20 mouse cellular contexts compared by ENCODE assay signal in genomic region chr7:64265502-64266279, GRCm38 (mm10). TPM values are rescaled to one million over a fixed set of nuclear protein-coding genes. Genes with fewer than 3 reads are reported as not detected.
DNase-seq lines count a peak whose midpoint lies in the region; ATAC-seq and TF ChIP-seq lines count a peak whose summit lies in the region.
"Had no signal": no experiment of that assay in that cellular context is flagged by ENCODE, and none has a peak within 500 bp of the region (broad histone marks: within the 10 kb centered on the region; RNA-seq: fewer than 3 reads in every experiment).

No protein-coding gene starts in this region.

- H3K4me1 ChIP-seq in stomach, postnatal 0 days (replicated peaks; ENCODE audit: control insufficient read depth, insufficient read depth) = no peaks in the 10 kb centered on the region
- no peaks in the 10 kb centered on the region for H3K4me1 ChIP-seq in heart, embryonic 11.5 days (ENCODE audit: control insufficient read depth, insufficient read depth, low read length)
- H3K4me1 ChIP-seq: forebrain, embryonic 13.5 days; heart, embryonic 13.5 days; hindbrain, embryonic 12.5 days had no signal

- H3K9me3 ChIP-seq in stomach, postnatal 0 days (ENCODE audit: control insufficient read depth, low read length) = no peaks in the 10 kb centered on the region
- H3K9me3 ChIP-seq in heart, embryonic 11.5 days (replicated peaks; ENCODE audit: control insufficient read depth, low read length) = no peaks in the 10 kb centered on the region
- H3K9me3 ChIP-seq: heart, embryonic 13.5 days had no signal

- no peak overlapping the region for H3K4me3 ChIP-seq in myocyte
- H3K4me3 ChIP-seq in stomach, postnatal 0 days (ENCODE audit: low read depth, low read length) = no peak overlapping the region
- no peak overlapping the region for H3K4me3 ChIP-seq in heart, embryonic 11.5 days (ENCODE audit: low read depth, low read length)
- H3K4me3 ChIP-seq: forebrain, embryonic 13.5 days; heart, adult 2 months; heart, embryonic 13.5 days; hindbrain, embryonic 12.5 days had no signal

- WGBS in stomach, postnatal 0 days = 68% methylated on average over 13 of the region's 13 CpGs
- 81% methylated on average over 13 of the region's 13 CpGs for WGBS in heart, embryonic 11.5 days (ENCODE audit: insufficient replicate concordance)

- 0 out of 2 replicates have a peak, but pooled peaks have one; percentile 4 for TF ChIP-seq CTCF in stomach, postnatal 0 days (IDR thresholded peaks at IDR 0.05; ENCODE audit: low read depth)

- H3K79me2 ChIP-seq in myocyte (ENCODE audit: control insufficient read depth, insufficient read depth) = no peaks in the 10 kb centered on the region

- no peak for TF ChIP-seq POLR2A in myocyte (IDR thresholded peaks at IDR 0.05; ENCODE audit: insufficient read length, low read depth)

- TF ChIP-seq EP300 in stomach, postnatal 0 days (optimal IDR thresholded peaks at IDR 0.05) = no peak

- no peak overlapping the region for H3K9ac ChIP-seq in stomach, postnatal 0 days (ENCODE audit: low read length)
- H3K9ac ChIP-seq in heart, embryonic 11.5 days (ENCODE audit: low read depth, low read length) = no peak overlapping the region
- H3K9ac ChIP-seq: forebrain, embryonic 13.5 days; forebrain, postnatal 0 days; heart, embryonic 13.5 days; hindbrain, embryonic 12.5 days had no signal

- H3K36me3 ChIP-seq in myocyte (ENCODE audit: control insufficient read depth, insufficient read depth) = no peaks in the 10 kb centered on the region
- no peaks in the 10 kb centered on the region for H3K36me3 ChIP-seq in stomach, postnatal 0 days (ENCODE audit: control insufficient read depth, insufficient read depth, low read length)
- no peaks in the 10 kb centered on the region for H3K36me3 ChIP-seq in heart, embryonic 11.5 days (ENCODE audit: control insufficient read depth, insufficient read depth, low read length)
- H3K36me3 ChIP-seq: heart, embryonic 13.5 days; hindbrain, embryonic 12.5 days had no signal

- peak; percentile 9 for DNase-seq in gastrocnemius, postnatal 14 days
- DNase-seq in gastrocnemius, postnatal 10 days = no peak
- peak; percentile 33 for DNase-seq in fat pad, adult 2 months (ENCODE audit: extremely low read depth, low read depth, low spot score)
- DNase-seq in stomach, postnatal 0 days (ENCODE audit: low spot score) = no peak
- no peak for DNase-seq in heart, adult 11 months
- DNase-seq: adrenal gland, adult 2 months; adrenal gland, postnatal 25 days; cerebellum, adult 2 months; cerebellum, postnatal 10 days; forebrain, postnatal 0 days; heart, adult 2 months; heart, postnatal 4 days had no signal

- no peak overlapping the region for H3ac ChIP-seq in myocyte (ENCODE audit: control insufficient read depth, insufficient read length)

- peak overlapping the region; percentile 45 for H3K4me2 ChIP-seq in myocyte (ENCODE audit: low read depth)
- H3K4me2 ChIP-seq in stomach, postnatal 0 days (replicated peaks; ENCODE audit: low read depth) = no peak overlapping the region
- no peak overlapping the region for H3K4me2 ChIP-seq in heart, embryonic 11.5 days
- H3K4me2 ChIP-seq: forebrain, embryonic 13.5 days; heart, embryonic 13.5 days; hindbrain, embryonic 12.5 days had no signal

- no peaks in the 10 kb centered on the region for H3K27me3 ChIP-seq in myocyte (ENCODE audit: control insufficient read depth, insufficient read depth, insufficient read length)
- H3K27me3 ChIP-seq in stomach, postnatal 0 days (ENCODE audit: control insufficient read depth, insufficient read depth, low read length) = no peaks in the 10 kb centered on the region
- H3K27me3 ChIP-seq in heart, embryonic 11.5 days (ENCODE audit: control insufficient read depth, insufficient read depth, low read length) = peaks cover 23% of the 10 kb centered on the region

- intact Hi-C loops in gastrocnemius, postnatal 14 days (cut with DNase I; ENCODE audit: low total_unique reads) = no loop called here

- H3K27ac ChIP-seq in stomach, postnatal 0 days (replicated peaks) = peak overlapping the region; percentile 65
- no peak overlapping the region for H3K27ac ChIP-seq in heart, embryonic 11.5 days (ENCODE audit: low read depth, low read length)
- H3K27ac ChIP-seq: forebrain, embryonic 13.5 days; heart, adult 2 months; heart, embryonic 13.5 days; hindbrain, embryonic 12.5 days had no signal

- ATAC-seq in stomach, postnatal 0 days (ENCODE audit: low FRiP score, low TSS enrichment) = no peak
- no peak for ATAC-seq in heart, embryonic 11.5 days (replicated peaks; ENCODE audit: insufficient number of reproducible peaks, low FRiP score, low TSS enrichment)
- ATAC-seq: forebrain, embryonic 13.5 days; forebrain, postnatal 0 days; hindbrain, embryonic 16.5 days; inflammation-experienced regulatory T-cells, adult 6 months; intestine, postnatal 0 days had no signal

TF ChIP-seq in myocyte, 11 proteins besides CTCF, POLR2A, EP300 and RAD21:
- TF ChIP-seq MYOG (IDR thresholded peaks at IDR 0.05; ENCODE audit: control insufficient read depth in 1 of 3, insufficient read depth in 1 of 3, insufficient read length in 2 of 3, low read depth in 2 of 3) (peak; percentile 67 to 91 (median 88)), TCF12 (IDR thresholded peaks at IDR 0.05; ENCODE audit: insufficient read depth, poor library complexity, severe bottlenecking) (peak; percentile 13), MAX (IDR thresholded peaks at IDR 0.05; ENCODE audit: low read depth) (no peak), MYOD1 (IDR thresholded peaks at IDR 0.05; ENCODE audit: control insufficient read depth in 1 of 3, insufficient read length in 2 of 3, low read depth in 2 of 3) (peak; percentile 8 to 93 (median 68))

RNA-seq across cellular contexts. Expression of gene Mtmr10, which starts 21.8 kb away (rescaled TPM):
- 10 to 100 TPM; 11.0 to 12.5 TPM for total RNA-seq in gastrocnemius, postnatal 14 days (2021)
- 10 to 100 TPM; 15.5 to 16.4 TPM for total RNA-seq in gastrocnemius, postnatal 10 days (2021)
- polyA plus RNA-seq in myocyte (2012; fragmentation: generic; extraction: Trizol) = 5.6 TPM
- 5.3 and 5.4 TPM in 2 replicates for polyA plus RNA-seq in stomach, postnatal 0 days (2015; fragmentation: Nextera tagmentation; extraction: Ambion mirVana)
- 7.1 and 7.2 TPM in 2 replicates for polyA plus RNA-seq in heart, embryonic 11.5 days (2014; fragmentation: Nextera tagmentation; extraction: Ambion mirVana)

Comparison
In these comparisons a context has a peak if more than half of its experiments do, and no peak if none do; other contexts are left out.
1. DNase-seq: peak in gastrocnemius, postnatal 14 days (single experiment) and fat pad, adult 2 months (single experiment); none in gastrocnemius, postnatal 10 days (single experiment), stomach, postnatal 0 days (single experiment) and heart, adult 11 months (single experiment).